10 mouse cellular contexts compared by ENCODE assay signal in genomic region chr2:127335078-127335541, GRCm38 (mm10). TPM values are rescaled to one million over a fixed set of nuclear protein-coding genes. Genes with fewer than 3 reads are reported as not detected.
DNase-seq lines count a peak whose midpoint lies in the region; ATAC-seq and TF ChIP-seq lines count a peak whose summit lies in the region.
"Had no signal": no experiment of that assay in that cellular context is flagged by ENCODE, and none has a peak within 500 bp of the region (broad histone marks: within the 10 kb centered on the region; RNA-seq: fewer than 3 reads in every experiment).

No protein-coding gene starts in this region.

- no peak overlapping the region for H3K9ac ChIP-seq in limb, embryonic 13.5 days
- no peak overlapping the region for H3K9ac ChIP-seq in forebrain, postnatal 0 days
- H3K9ac ChIP-seq in midbrain, embryonic 11.5 days (ENCODE audit: low read length): no peak overlapping the region

- peak overlapping the region; percentile 95 for H3K4me2 ChIP-seq in limb, embryonic 13.5 days (replicated peaks)
- H3K4me2 ChIP-seq in forebrain, postnatal 0 days (ENCODE audit: low read depth): no peak overlapping the region
- no peak overlapping the region for H3K4me2 ChIP-seq in midbrain, embryonic 11.5 days

- H3K9me3 ChIP-seq in heart, embryonic 10.5 days: no peaks in the 10 kb centered on the region
- no peaks in the 10 kb centered on the region for H3K9me3 ChIP-seq in limb, embryonic 13.5 days
- H3K9me3 ChIP-seq in forebrain, postnatal 0 days (ENCODE audit: low read length): no peaks in the 10 kb centered on the region
- no peaks in the 10 kb centered on the region for H3K9me3 ChIP-seq in midbrain, embryonic 11.5 days (ENCODE audit: control insufficient read depth, low read length)

- 0 out of 2 replicates have a peak, but pooled peaks cover 4% of the 10 kb centered on the region for H3K36me3 ChIP-seq in heart, embryonic 10.5 days
- no peaks in the 10 kb centered on the region for H3K36me3 ChIP-seq in limb, embryonic 13.5 days
- H3K36me3 ChIP-seq in small intestine, adult 2 months (ENCODE audit: control insufficient read depth, insufficient read depth, low read length): peaks cover 1% of the 10 kb centered on the region; the same call in 1 of the 2 replicates
- no peaks in the 10 kb centered on the region for H3K36me3 ChIP-seq in forebrain, postnatal 0 days (ENCODE audit: insufficient read depth)
- H3K36me3 ChIP-seq in midbrain, embryonic 11.5 days (ENCODE audit: control insufficient read depth, insufficient read depth, low read length): no peaks in the 10 kb centered on the region

- no peak for TF ChIP-seq CTCF in small intestine, adult 2 months (IDR thresholded peaks at IDR 0.05; ENCODE audit: extremely low read depth, insufficient read length, insufficient replicate concordance, low read depth, low read length)
- no peak for TF ChIP-seq CTCF in forebrain, postnatal 0 days (IDR thresholded peaks at IDR 0.05; ENCODE audit: low read depth)

- peak; percentile 6 for ATAC-seq in CD4-positive, CD25-positive, alpha-beta regulatory T cell, adult 4 months
- ATAC-seq in limb, embryonic 13.5 days (ENCODE audit: low FRiP score, low read depth): no peak
- ATAC-seq in forebrain, postnatal 0 days: no peak
- ATAC-seq in midbrain, embryonic 11.5 days (ENCODE audit: low FRiP score): no peak

- TF ChIP-seq POLR2A in small intestine, adult 2 months (IDR thresholded peaks at IDR 0.05; ENCODE audit: low read depth, low read length): no peak

- H3K27me3 ChIP-seq in heart, embryonic 10.5 days (ENCODE audit: insufficient read depth, poor library complexity, severe bottlenecking): peaks cover 47% of the 10 kb centered on the region
- H3K27me3 ChIP-seq in limb, embryonic 13.5 days: peaks cover 38% of the 10 kb centered on the region
- peaks cover 8% of the 10 kb centered on the region for H3K27me3 ChIP-seq in small intestine, adult 2 months (ENCODE audit: control insufficient read depth, insufficient read depth, low read length)
- peaks cover 15% of the 10 kb centered on the region for H3K27me3 ChIP-seq in forebrain, postnatal 0 days (ENCODE audit: insufficient read depth, low read length)
- peaks cover 24% of the 10 kb centered on the region for H3K27me3 ChIP-seq in midbrain, embryonic 11.5 days (ENCODE audit: control insufficient read depth, insufficient read depth, low read length)

- H3K27ac ChIP-seq in heart, embryonic 10.5 days: peak overlapping the region; percentile 88
- H3K27ac ChIP-seq in limb, embryonic 13.5 days: no peak overlapping the region
- no peak overlapping the region; the same call in 1 of the 2 replicates for H3K27ac ChIP-seq in small intestine, adult 2 months (ENCODE audit: insufficient read depth, low read depth, low read length)
- H3K27ac ChIP-seq in forebrain, postnatal 0 days (ENCODE audit: low read depth, low read length): no peak overlapping the region
- no peak overlapping the region for H3K27ac ChIP-seq in midbrain, embryonic 11.5 days (ENCODE audit: low read depth, low read length)

- intact Hi-C loops in heart, postnatal 10 days (cut with DNase I): loop anchor here (5.0 kb wide), 1 partner anchor 63 kb away; the partner anchor contains the start of gene Stard7

- DNase-seq in heart, embryonic 10.5 days (ENCODE audit: low spot score): no peak
- DNase-seq in heart, postnatal 10 days: no peak
- DNase-seq in yolk sac, embryonic 10.5 days (ENCODE audit: low spot score): no peak
- no peak for DNase-seq in forebrain, postnatal 0 days
- no peak for DNase-seq in midbrain, embryonic 11.5 days (ENCODE audit: low spot score, missing footprints)

- peaks cover 58% of the 10 kb centered on the region for H3K4me1 ChIP-seq in heart, embryonic 10.5 days
- H3K4me1 ChIP-seq in limb, embryonic 13.5 days: peaks cover 10% of the 10 kb centered on the region
- peaks cover 7% of the 10 kb centered on the region; the same call in 1 of the 2 replicates for H3K4me1 ChIP-seq in small intestine, adult 2 months (ENCODE audit: control insufficient read depth, insufficient read depth, insufficient read length, low read length)
- no peaks in the 10 kb centered on the region for H3K4me1 ChIP-seq in forebrain, postnatal 0 days (ENCODE audit: insufficient read depth)
- H3K4me1 ChIP-seq in midbrain, embryonic 11.5 days (ENCODE audit: control insufficient read depth, insufficient read depth, low read length): peaks cover 5% of the 10 kb centered on the region

- 43% methylated on average over 11 of the region's 11 CpGs for WGBS in heart, embryonic 10.5 days
- 43% methylated on average over 11 of the region's 11 CpGs for WGBS in limb, embryonic 13.5 days
- 51% methylated on average over 11 of the region's 11 CpGs for WGBS in small intestine, adult 2 months
- 48% methylated on average over 11 of the region's 11 CpGs for whole genome bisulfite sequencing in forebrain, postnatal 0 days
- WGBS in midbrain, embryonic 11.5 days: 46% methylated on average over 11 of the region's 11 CpGs

- H3K4me3 ChIP-seq in heart, embryonic 10.5 days: peak overlapping the region; percentile 72
- no peak overlapping the region for H3K4me3 ChIP-seq in limb, embryonic 13.5 days
- H3K4me3 ChIP-seq in small intestine, adult 2 months (ENCODE audit: low read depth, low read length): peak overlapping the region; percentile 15; the same call in 1 of the 2 replicates
- H3K4me3 ChIP-seq in forebrain, postnatal 0 days (ENCODE audit: low read depth, low read length): no peak overlapping the region
- H3K4me3 ChIP-seq in midbrain, embryonic 11.5 days (ENCODE audit: low read depth, low read length): no peak overlapping the region

RNA-seq across cellular contexts. Expression of gene Dusp2, which starts 0.8 kb away (rescaled TPM):
- 14.1 and 15.7 TPM in 2 replicates for polyA plus RNA-seq in heart, embryonic 10.5 days (2016; fragmentation: Nextera tagmentation; extraction: Ambion mirVana)
- total RNA-seq in heart, postnatal 10 days (2021): 1 to 10 TPM; 1.2 to 1.8 TPM
- 10 to 100 TPM; 20.1 to 45.4 TPM for polyA plus RNA-seq in CD4-positive, CD25-positive, alpha-beta regulatory T cell, adult 4 months (2017; shearing (Covaris generic))
- polyA plus RNA-seq in limb, embryonic 13.5 days (2015; fragmentation: Nextera tagmentation; extraction: Ambion mirVana): 4.4 and 4.6 TPM in 2 replicates
- polyA plus RNA-seq in small intestine, adult 2 months (2012; rRNA removed): 5.2 and 10.2 TPM in 2 replicates
- total RNA-seq in forebrain, postnatal 0 days (2014; rRNA removed): 10.0 and 13.9 TPM in 2 replicates
- 19.1 and 20.2 TPM in 2 replicates for polyA plus RNA-seq in forebrain, postnatal 0 days (2015; fragmentation: Nextera tagmentation; extraction: Ambion mirVana)
- polyA plus RNA-seq in midbrain, embryonic 11.5 days (2014; fragmentation: Nextera tagmentation; extraction: Ambion mirVana): 3.4 and 4.4 TPM in 2 replicates

RNA-seq across cellular contexts. Expression of gene Astl, which starts 3.3 kb away (rescaled TPM):
- 0.08 TPM in 1 of 2 replicates, not detected in the other for polyA plus RNA-seq in heart, embryonic 10.5 days (2016; fragmentation: Nextera tagmentation; extraction: Ambion mirVana)
- not detected for total RNA-seq in heart, postnatal 10 days (2021)
- polyA plus RNA-seq in CD4-positive, CD25-positive, alpha-beta regulatory T cell, adult 4 months (2017; shearing (Covaris generic)): under 1 TPM; 0.22 to 0.42 TPM
- polyA plus RNA-seq in limb, embryonic 13.5 days (2015; fragmentation: Nextera tagmentation; extraction: Ambion mirVana): 0.06 and 0.14 TPM in 2 replicates
- polyA plus RNA-seq in small intestine, adult 2 months (2012; rRNA removed): not detected in 2 replicates
- total RNA-seq in forebrain, postnatal 0 days (2014; rRNA removed): not detected in 2 replicates
- polyA plus RNA-seq in forebrain, postnatal 0 days (2015; fragmentation: Nextera tagmentation; extraction: Ambion mirVana): not detected in 2 replicates
- not detected in 2 replicates for polyA plus RNA-seq in midbrain, embryonic 11.5 days (2014; fragmentation: Nextera tagmentation; extraction: Ambion mirVana)
- total RNA-seq: common myeloid progenitor, adult 5-6 weeks; ES-E14 had no signal

RNA-seq across cellular contexts. Expression of gene Adra2b, which starts 27.9 kb away (rescaled TPM):
- polyA plus RNA-seq in heart, embryonic 10.5 days (2016; fragmentation: Nextera tagmentation; extraction: Ambion mirVana): 9.2 and 10.1 TPM in 2 replicates
- total RNA-seq in heart, postnatal 10 days (2021): 1 to 10 TPM in 1 of 2 experiments, under 1 TPM in 1; 0.84 to 1.1 TPM
- polyA plus RNA-seq in CD4-positive, CD25-positive, alpha-beta regulatory T cell, adult 4 months (2017; shearing (Covaris generic)): not detected
- 0.45 and 0.56 TPM in 2 replicates for polyA plus RNA-seq in limb, embryonic 13.5 days (2015; fragmentation: Nextera tagmentation; extraction: Ambion mirVana)
- polyA plus RNA-seq in small intestine, adult 2 months (2012; rRNA removed): 0.48 and 0.53 TPM in 2 replicates
- 0.46 and 0.67 TPM in 2 replicates for total RNA-seq in forebrain, postnatal 0 days (2014; rRNA removed)
- 0.38 and 0.80 TPM in 2 replicates for polyA plus RNA-seq in forebrain, postnatal 0 days (2015; fragmentation: Nextera tagmentation; extraction: Ambion mirVana)
- 2.8 and 2.9 TPM in 2 replicates for polyA plus RNA-seq in midbrain, embryonic 11.5 days (2014; fragmentation: Nextera tagmentation; extraction: Ambion mirVana)

Comparison
In these comparisons a context has a peak if more than half of its experiments do, and no peak if none do; other contexts are left out.
1. H3K4me3 ChIP-seq: peak in heart, embryonic 10.5 days (single experiment) and small intestine, adult 2 months (single experiment); none in limb, embryonic 13.5 days (single experiment), forebrain, postnatal 0 days (single experiment) and midbrain, embryonic 11.5 days (single experiment).